Mouse (Mus musculus) ovary, adult 18-20 months (tissue): ENCODE results near the gene Ppp1r14a.
A peak's percentile ranks its signal among the peaks of the same experiment; 100 is the strongest.

ENCODE experiments used
- DNase-seq: peaks from one replicate; pipeline ENCODE4 v3.0.0; 2022; ENCODE audit warnings: low spot score, mixed read lengths

Gene Ppp1r14a

GRCm38 (mm10) chr7:29288942-29289638 lies at the start of gene Ppp1r14a:
TSS of gene Ppp1r14a (plus strand) at chr7:29289308.
- no peak for DNase-seq

- no peak for DNase-seq
Measured at GRCm38 (mm10) chr7:29244732-29245416, 44.2 kb upstream of the Ppp1r14a start.

- no peak for DNase-seq
Measured at GRCm38 (mm10) chr7:29246015-29246414, 43.1 kb upstream of the Ppp1r14a start.

GRCm38 (mm10) chr7:29246619-29247313 lies 42.3 kb upstream of the Ppp1r14a start:
- no peak for DNase-seq

- DNase-seq, result peak; percentile 43
Measured at GRCm38 (mm10) chr7:29247314-29247700, 41.8 kb upstream of the Ppp1r14a start.

- no peak for DNase-seq
Measured at GRCm38 (mm10) chr7:29247706-29248105, 41.4 kb upstream of the Ppp1r14a start.

GRCm38 (mm10) chr7:29248261-29248841 lies 40.8 kb upstream of the Ppp1r14a start, which contains the start of gene 2200002D01Rik:
TSS of gene 2200002D01Rik (minus strand) at chr7:29248466.
- no peak for DNase-seq

GRCm38 (mm10) chr7:29251166-29251565 lies 37.9 kb upstream of the Ppp1r14a start:
- no peak for DNase-seq

- DNase-seq, result no peak
Measured at GRCm38 (mm10) chr7:29253842-29254241, 35.3 kb upstream of the Ppp1r14a start.

- no peak for DNase-seq
Measured at GRCm38 (mm10) chr7:29255875-29256274, 33.2 kb upstream of the Ppp1r14a start.

GRCm38 (mm10) chr7:29257368-29257767 lies 31.7 kb upstream of the Ppp1r14a start:
- DNase-seq, result no peak

GRCm38 (mm10) chr7:29259781-29260730 lies 29.1 kb upstream of the Ppp1r14a start:
- DNase-seq, result no peak

GRCm38 (mm10) chr7:29262151-29262550 lies 27.0 kb upstream of the Ppp1r14a start:
- DNase-seq, result no peak

GRCm38 (mm10) chr7:29263831-29264230 lies 25.3 kb upstream of the Ppp1r14a start:
- no peak for DNase-seq

- no peak for DNase-seq
Measured at GRCm38 (mm10) chr7:29265636-29266035, 23.5 kb upstream of the Ppp1r14a start.

GRCm38 (mm10) chr7:29266931-29267330 lies 22.2 kb upstream of the Ppp1r14a start:
- no peak for DNase-seq

GRCm38 (mm10) chr7:29270445-29270844 lies 18.7 kb upstream of the Ppp1r14a start:
- DNase-seq, result no peak

- DNase-seq, result peak; percentile 41
Measured at GRCm38 (mm10) chr7:29271687-29272465, 17.2 kb upstream of the Ppp1r14a start.

GRCm38 (mm10) chr7:29276715-29277114 lies 12.4 kb upstream of the Ppp1r14a start:
- DNase-seq, result no peak

GRCm38 (mm10) chr7:29277510-29277909 lies 11.6 kb upstream of the Ppp1r14a start:
- DNase-seq, result no peak

GRCm38 (mm10) chr7:29279261-29279660 lies 9.8 kb upstream of the Ppp1r14a start:
- DNase-seq, result no peak
